Mouse (Mus musculus): Measurements from ENCODE around the gene 2310061I04Rik. TPM values are rescaled to one million over a fixed set of nuclear protein-coding genes. Genes with fewer than 3 reads are reported as not detected.
A peak's percentile ranks its signal among the peaks of the same experiment; 100 is the strongest.

2310061I04Rik gene
- polyA plus RNA-seq, 1 experiment from 2014 or later, result 33.7 TPM

MicroRNAs within 50 kb of the gene (microRNA counts, 519-probe panel; counts per million panel counts)
- not detected for microRNA mmu-miR-1894-3p
- not detected for microRNA mmu-miR-1894-5p

Small RNA genes lying within 50 kb of the gene (microRNA-seq; reads per million reads assigned to microRNA genes)
- gene Gm28033 (ENCODE audit: borderline number of aligned reads), result 3.5 reads per million, percentile 4 among the genes with 10 or more reads in this experiment
- gene Mir1894 (ENCODE audit: borderline number of aligned reads), result not detected

Other genes starting within 250 kb of the 2310061I04Rik start
- 18.8 and 20.6 TPM in 2 replicates for gene Vars2, start 229.8 kb downstream of the 2310061I04Rik start, polyA plus RNA-seq (2014; fragmentation: Nextera tagmentation; extraction: Ambion mirVana)
- 55.3 and 58.6 TPM in 2 replicates for gene Gtf2h4, start 223.7 kb downstream of the 2310061I04Rik start, polyA plus RNA-seq (2014; fragmentation: Nextera tagmentation; extraction: Ambion mirVana)
- 13.2 and 15.9 TPM in 2 replicates for gene Ddr1, start 192.8 kb downstream of the 2310061I04Rik start, polyA plus RNA-seq (2014; fragmentation: Nextera tagmentation; extraction: Ambion mirVana)
- 9.4 and 9.9 TPM in 2 replicates for gene Ier3, start 75.7 kb downstream of the 2310061I04Rik start, polyA plus RNA-seq (2014; fragmentation: Nextera tagmentation; extraction: Ambion mirVana)
- 59.3 and 67.8 TPM in 2 replicates for gene Flot1, start 74.2 kb downstream of the 2310061I04Rik start, polyA plus RNA-seq (2014; fragmentation: Nextera tagmentation; extraction: Ambion mirVana)
- 843 and 854 TPM in 2 replicates for gene Tubb5, start 59.1 kb downstream of the 2310061I04Rik start, polyA plus RNA-seq (2014; fragmentation: Nextera tagmentation; extraction: Ambion mirVana)
- 19.6 and 23.3 TPM in 2 replicates for gene Mdc1, start 55.9 kb downstream of the 2310061I04Rik start, polyA plus RNA-seq (2014; fragmentation: Nextera tagmentation; extraction: Ambion mirVana)
- 40.9 and 45.4 TPM in 2 replicates for gene Nrm, start 36.1 kb downstream of the 2310061I04Rik start, polyA plus RNA-seq (2014; fragmentation: Nextera tagmentation; extraction: Ambion mirVana)
- 22.0 and 23.1 TPM in 2 replicates for gene Ppp1r18, start 31.8 kb downstream of the 2310061I04Rik start, polyA plus RNA-seq (2014; fragmentation: Nextera tagmentation; extraction: Ambion mirVana)
- 69.1 and 70.4 TPM in 2 replicates for gene Dhx16, start 17.6 kb downstream of the 2310061I04Rik start, polyA plus RNA-seq (2014; fragmentation: Nextera tagmentation; extraction: Ambion mirVana)
- gene Atat1, start 12.6 kb upstream of the 2310061I04Rik start, polyA plus RNA-seq (2014; fragmentation: Nextera tagmentation; extraction: Ambion mirVana), result 39.5 and 40.0 TPM in 2 replicates
- gene Mrps18b, start 19.0 kb upstream of the 2310061I04Rik start, polyA plus RNA-seq (2014; fragmentation: Nextera tagmentation; extraction: Ambion mirVana), result 167 and 172 TPM in 2 replicates
- gene Ppp1r10, start 19.0 kb upstream of the 2310061I04Rik start, polyA plus RNA-seq (2014; fragmentation: Nextera tagmentation; extraction: Ambion mirVana), result 35.4 and 39.7 TPM in 2 replicates
- 132 and 134 TPM in 2 replicates for gene Abcf1, start 72.3 kb upstream of the 2310061I04Rik start, polyA plus RNA-seq (2014; fragmentation: Nextera tagmentation; extraction: Ambion mirVana)
- 33.7 and 35.6 TPM in 2 replicates for gene Gnl1, start 82.4 kb upstream of the 2310061I04Rik start, polyA plus RNA-seq (2014; fragmentation: Nextera tagmentation; extraction: Ambion mirVana)
- gene Prr3, start 82.8 kb upstream of the 2310061I04Rik start, polyA plus RNA-seq (2014; fragmentation: Nextera tagmentation; extraction: Ambion mirVana), result 22.0 and 22.8 TPM in 2 replicates
- 3.1 and 3.5 TPM in 2 replicates for gene H2-T24, start 123.1 kb upstream of the 2310061I04Rik start, polyA plus RNA-seq (2014; fragmentation: Nextera tagmentation; extraction: Ambion mirVana)
- 15.9 and 16.1 TPM in 2 replicates for gene H2-T23, start 135.4 kb upstream of the 2310061I04Rik start, polyA plus RNA-seq (2014; fragmentation: Nextera tagmentation; extraction: Ambion mirVana)
- gene H2-T22, start 145.3 kb upstream of the 2310061I04Rik start, polyA plus RNA-seq (2014; fragmentation: Nextera tagmentation; extraction: Ambion mirVana), result 9.5 and 10.2 TPM in 2 replicates
- gene Gm6034, start 145.5 kb upstream of the 2310061I04Rik start, polyA plus RNA-seq (2014; fragmentation: Nextera tagmentation; extraction: Ambion mirVana), result not detected in 2 replicates
- not detected in 2 replicates for gene Gm11127, start 160.9 kb upstream of the 2310061I04Rik start, polyA plus RNA-seq (2014; fragmentation: Nextera tagmentation; extraction: Ambion mirVana)
- gene Gm19684, start 224.2 kb upstream of the 2310061I04Rik start, polyA plus RNA-seq (2014; fragmentation: Nextera tagmentation; extraction: Ambion mirVana), result not detected in 2 replicates
- not detected in 2 replicates for gene Gm7030, start 232.0 kb upstream of the 2310061I04Rik start, polyA plus RNA-seq (2014; fragmentation: Nextera tagmentation; extraction: Ambion mirVana)

Measured in liver, embryonic 11.5 days (tissue).